Comparison of ENCODE assay signal across 22 mouse cellular contexts in the genomic region with DNA sequence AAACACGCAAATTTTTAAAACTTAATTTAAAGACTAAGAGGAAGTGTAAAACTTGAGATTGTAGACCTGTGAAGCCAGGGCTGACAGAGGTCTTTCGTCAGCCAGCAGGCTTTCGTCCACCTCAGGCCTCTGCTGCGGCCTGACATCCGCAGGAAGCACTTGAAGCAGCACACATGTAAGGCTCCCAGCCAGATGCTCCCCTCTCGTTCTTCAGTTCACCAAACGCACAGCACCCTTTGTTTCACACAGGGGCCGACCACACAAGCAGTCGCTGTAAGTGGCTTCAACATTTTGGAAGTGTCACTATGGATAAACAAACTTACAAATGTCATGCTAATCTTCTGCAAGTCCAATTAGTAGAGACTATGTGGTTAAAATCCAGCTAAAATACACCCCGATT.
DNase-seq lines count a peak whose midpoint lies in the region; ATAC-seq lines count a peak whose summit lies in the region.
"Had no signal": no experiment of that assay in that cellular context is flagged by ENCODE, and none has a peak within 500 bp of the region (broad histone marks: within the 10 kb centered on the region; RNA-seq: fewer than 3 reads in every experiment).

No protein-coding gene starts in this region.

- H3K9ac ChIP-seq in forebrain, embryonic 11.5 days (ENCODE audit: low read length), result no peak overlapping the region
- no peak overlapping the region for H3K9ac ChIP-seq in kidney, embryonic 14.5 days (ENCODE audit: low read depth, low read length)
- H3K9ac ChIP-seq: embryonic facial prominence, embryonic 15.5 days; forebrain, embryonic 12.5 days; hindbrain, embryonic 13.5 days had no signal

- H3K27ac ChIP-seq in forebrain, embryonic 11.5 days (ENCODE audit: low read depth, low read length), result no peak overlapping the region
- no peak overlapping the region for H3K27ac ChIP-seq in forebrain, embryonic 10.5 days
- H3K27ac ChIP-seq in kidney, embryonic 14.5 days (ENCODE audit: low read depth, low read length), result 0 out of 2 replicates have a peak overlapping the region, but pooled peaks have one; percentile 19
- H3K27ac ChIP-seq: embryonic facial prominence, embryonic 15.5 days; forebrain, embryonic 12.5 days; hindbrain, embryonic 13.5 days had no signal

- H3K9me3 ChIP-seq in forebrain, embryonic 11.5 days (ENCODE audit: control insufficient read depth, low read length), result no peaks in the 10 kb centered on the region
- no peaks in the 10 kb centered on the region for H3K9me3 ChIP-seq in forebrain, embryonic 10.5 days
- H3K9me3 ChIP-seq in kidney, embryonic 14.5 days (ENCODE audit: control insufficient read depth, low read length), result no peaks in the 10 kb centered on the region
- H3K9me3 ChIP-seq: embryonic facial prominence, embryonic 15.5 days; forebrain, embryonic 12.5 days; G1E; hindbrain, embryonic 13.5 days had no signal

- H3K36me3 ChIP-seq in forebrain, embryonic 11.5 days (ENCODE audit: control insufficient read depth, insufficient read depth, low read length), result no peaks in the 10 kb centered on the region; the same call in 1 of the 2 replicates
- peaks cover 65% of the 10 kb centered on the region for H3K36me3 ChIP-seq in forebrain, embryonic 10.5 days (replicated peaks)
- H3K36me3 ChIP-seq in kidney, embryonic 14.5 days (ENCODE audit: control insufficient read depth, insufficient read depth, low read length), result peaks cover 24% of the 10 kb centered on the region

- H3K4me1 ChIP-seq in forebrain, embryonic 11.5 days (replicated peaks; ENCODE audit: control insufficient read depth, insufficient read depth, low read length), result no peaks in the 10 kb centered on the region
- no peaks in the 10 kb centered on the region for H3K4me1 ChIP-seq in forebrain, embryonic 10.5 days
- no peaks in the 10 kb centered on the region for H3K4me1 ChIP-seq in kidney, embryonic 14.5 days (ENCODE audit: control insufficient read depth, insufficient read depth, low read length)
- H3K4me1 ChIP-seq: embryonic facial prominence, embryonic 15.5 days; forebrain, embryonic 12.5 days; hindbrain, embryonic 13.5 days had no signal

- DNase-seq in forebrain, embryonic 11.5 days (ENCODE audit: low spot score), result peak; percentile 42
- no peak for DNase-seq in forebrain, embryonic 10.5 days (ENCODE audit: extremely low spot score, low spot score)
- no peak for DNase-seq in kidney, adult 9 months
- peak; percentile 39 to 63 for DNase-seq in kidney, postnatal 4 days
- DNase-seq in kidney, adult 18-20 months, result no peak
- DNase-seq in urinary bladder, postnatal 10 days (ENCODE audit: low spot score), result no peak
- DNase-seq: adrenal gland, adult 8-10 months; adrenal gland, postnatal 36 days; B cell, adult 2 months; cerebellum, adult 8-10 months; cerebellum, postnatal 14 days; embryo, embryonic 11 days; gastrocnemius, postnatal 10 days; heart, postnatal 14 days had no signal

- H3K4me2 ChIP-seq in forebrain, embryonic 11.5 days (ENCODE audit: low read depth, low read length, severe bottlenecking), result no peak overlapping the region
- H3K4me2 ChIP-seq in kidney, embryonic 14.5 days (replicated peaks; ENCODE audit: low read depth, low read length), result no peak overlapping the region
- H3K4me2 ChIP-seq: embryonic facial prominence, embryonic 15.5 days; forebrain, embryonic 12.5 days; hindbrain, embryonic 13.5 days had no signal

- WGBS in forebrain, embryonic 11.5 days, result 85% methylated on average over 10 of the region's 10 CpGs
- 93% methylated on average over 10 of the region's 10 CpGs for WGBS in forebrain, embryonic 10.5 days
- 73% methylated on average over 10 of the region's 10 CpGs for WGBS in kidney, embryonic 14.5 days

- no peak overlapping the region for H3K4me3 ChIP-seq in forebrain, embryonic 11.5 days (ENCODE audit: low read depth, low read length)
- no peak overlapping the region for H3K4me3 ChIP-seq in forebrain, embryonic 10.5 days
- no peak overlapping the region for H3K4me3 ChIP-seq in kidney, embryonic 14.5 days (ENCODE audit: low read length)
- H3K4me3 ChIP-seq: embryonic facial prominence, embryonic 15.5 days; erythroblast, embryonic 14.5 days; forebrain, embryonic 12.5 days; hindbrain, embryonic 13.5 days had no signal

- ATAC-seq in forebrain, embryonic 11.5 days (replicated peaks; ENCODE audit: low FRiP score), result no peak
- ATAC-seq in kidney, embryonic 14.5 days (ENCODE audit: low FRiP score, low TSS enrichment), result no peak; the same call in 1 of the 2 replicates
- ATAC-seq: CD4-positive, CD25-positive, alpha-beta regulatory T cell, adult 4 months; forebrain, embryonic 16.5 days had no signal

- no peaks in the 10 kb centered on the region for H3K27me3 ChIP-seq in forebrain, embryonic 11.5 days (ENCODE audit: control insufficient read depth, insufficient read depth, low read length)
- H3K27me3 ChIP-seq in forebrain, embryonic 10.5 days (ENCODE audit: poor library complexity, severe bottlenecking), result no peaks in the 10 kb centered on the region
- H3K27me3 ChIP-seq in kidney, embryonic 14.5 days (ENCODE audit: control insufficient read depth, insufficient read depth, low read length), result no peaks in the 10 kb centered on the region
- H3K27me3 ChIP-seq: embryonic facial prominence, embryonic 15.5 days; forebrain, embryonic 12.5 days; hindbrain, embryonic 13.5 days had no signal

Comparison
In these comparisons a context has a peak if more than half of its experiments do, and no peak if none do; other contexts are left out.
1. DNase-seq: peak in forebrain, embryonic 11.5 days (single experiment) and kidney, postnatal 4 days (2 of 2); none in forebrain, embryonic 10.5 days (single experiment), kidney, adult 9 months (single experiment), kidney, adult 18-20 months (single experiment) and urinary bladder, postnatal 10 days (single experiment).